Mouse (Mus musculus) embryonic facial prominence, embryonic 12.5 days (tissue): ENCODE measurements at regions not wholly inside any gene's neighbourhood (a gene's known extent, or its start where the extent isn't known, plus 50 kb on each side); places are given as distances from the start of the nearest gene placed in this dataset.

Experiments used
- ATAC-seq: fragments of 200-750 bp; cut with Nextera tagmentation; 2 replicates; pipeline ENCODE4 v1.8.0; 2017; ENCODE audit not compliant: insufficient number of reproducible peaks, insufficient read depth, low FRiP score, low TSS enrichment
- H3K27ac ChIP-seq: fragments of 300-500 bp; sonication (generic); 2 replicates; pipeline ENCODE4 v1.5.1; 2016; ENCODE audit warnings: mild to moderate bottlenecking
- H3K27me3 ChIP-seq: fragments of 300-500 bp; sonication (generic); 2 replicates; pipeline ENCODE4 v1.6.1; 2016; ENCODE audit warnings: mild to moderate bottlenecking, moderate library complexity
- H3K36me3 ChIP-seq: fragments of 300-500 bp; sonication (generic); 2 replicates; pipeline ENCODE4 v1.6.1; 2016; ENCODE audit warnings: mild to moderate bottlenecking
- H3K4me1 ChIP-seq: fragments of 300-500 bp; sonication (generic); 2 replicates; pipeline ENCODE4 v1.6.1; 2016
- H3K4me2 ChIP-seq: fragments of 300-500 bp; sonication (generic); replicated peaks from 2 replicates; pipeline ENCODE4 v1.6.1; 2016; ENCODE audit warnings: mild to moderate bottlenecking, moderate library complexity
- H3K4me3 ChIP-seq: fragments of 300-500 bp; sonication (generic); 2 replicates; pipeline ENCODE4 v1.5.1; 2016; ENCODE audit warnings: mild to moderate bottlenecking
- H3K9ac ChIP-seq: fragments of 300-500 bp; sonication (generic); 2 replicates; pipeline ENCODE4 v1.6.1; 2016; ENCODE audit warnings: mild to moderate bottlenecking, moderate library complexity
- H3K9me3 ChIP-seq: fragments of 300-500 bp; sonication (generic); 2 replicates; pipeline ENCODE4 v1.6.1; 2016; ENCODE audit warnings: mild to moderate bottlenecking, moderate library complexity
- WGBS: fragments of 180-500 bp; shearing (Covaris S2); methylation state at CpG from one replicate; pipeline ENCODE4 v1.1.7; 2016; 5-methylcytosine and 5-hydroxymethylcytosine counted together

DNA sequence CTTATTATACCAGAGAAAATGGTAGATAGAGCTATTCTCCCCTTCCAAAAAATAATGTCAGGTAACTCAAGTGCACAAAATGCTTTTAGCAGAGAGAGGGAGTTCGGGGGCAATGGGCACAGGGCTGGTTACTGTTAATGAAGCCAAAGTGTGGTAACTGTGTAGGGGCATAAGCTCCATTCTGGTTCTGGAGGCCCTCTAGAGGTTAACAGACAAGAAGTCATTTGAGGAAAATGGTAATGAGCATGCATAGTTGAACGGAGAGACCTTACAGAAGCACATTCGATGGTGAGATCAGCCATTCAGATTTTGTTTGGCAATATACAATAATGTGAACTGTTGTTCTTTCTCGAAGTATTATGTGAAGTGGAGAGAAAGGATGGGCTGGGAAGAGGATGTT, 1479.4 kb downstream of the Slc22a22 start:
- Histone ChIP-seq H3K4me2 (no peak overlapping the region), H3K9ac (no peak overlapping the region), H3K9me3 (no peaks in the 10 kb centered on the region), H3K4me3 (no peak overlapping the region), H3K27ac (no peak overlapping the region), H3K4me1 (no peaks in the 10 kb centered on the region), H3K36me3 (no peaks in the 10 kb centered on the region), H3K27me3 (no peaks in the 10 kb centered on the region)
- WGBS: 82% methylated on average over 4 of the region's 4 CpGs
- ATAC-seq: no peak

GRCm38 (mm10) chr15:55994680-55995079, 1482.7 kb downstream of the Slc22a22 start:
- Histone ChIP-seq H3K27me3 (no peaks in the 10 kb centered on the region), H3K9me3 (no peaks in the 10 kb centered on the region), H3K4me2 (no peak overlapping the region), H3K36me3 (no peaks in the 10 kb centered on the region), H3K9ac (no peak overlapping the region), H3K4me1 (no peaks in the 10 kb centered on the region), H3K27ac (no peak overlapping the region), H3K4me3 (no peak overlapping the region)
- 91% methylated on average over 3 of the region's 3 CpGs for WGBS
- ATAC-seq: no peak

- no peaks in the 10 kb centered on the region for H3K4me1 ChIP-seq
- no peak overlapping the region for H3K4me3 ChIP-seq
- H3K9ac ChIP-seq: no peak overlapping the region
- H3K27me3 ChIP-seq: no peaks in the 10 kb centered on the region
- ATAC-seq: no peak
- 76% methylated on average over 14 of the region's 14 CpGs for WGBS
- H3K27ac ChIP-seq: no peak overlapping the region
- H3K9me3 ChIP-seq: no peaks in the 10 kb centered on the region
- no peaks in the 10 kb centered on the region for H3K36me3 ChIP-seq
- no peak overlapping the region for H3K4me2 ChIP-seq
Observed at GRCm38 (mm10) chr15:55975843-55976242, 1501.6 kb downstream of the Slc22a22 start.

DNA sequence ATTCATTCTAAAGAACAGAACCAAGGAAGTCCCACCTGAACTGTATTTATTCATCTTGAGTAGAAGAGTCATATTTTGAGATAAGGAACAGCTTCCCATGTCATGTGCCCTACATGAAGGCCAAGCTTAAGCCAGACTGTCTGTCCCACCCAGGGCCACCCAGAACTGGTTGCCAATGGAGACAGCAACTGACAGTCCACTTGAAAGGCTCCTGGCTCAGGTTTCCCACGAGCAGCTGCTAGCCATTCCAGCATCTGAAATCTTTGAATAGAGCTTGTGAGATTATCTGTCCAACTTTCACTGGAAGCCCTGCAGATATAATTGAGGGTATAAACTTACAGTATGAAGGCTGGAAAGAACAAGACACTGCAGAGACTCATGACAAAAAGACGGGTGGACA, 1510.6 kb downstream of the Slc22a22 start:
- Histone ChIP-seq H3K27me3 (no peaks in the 10 kb centered on the region), H3K4me1 (no peaks in the 10 kb centered on the region), H3K9ac (no peak overlapping the region), H3K9me3 (no peaks in the 10 kb centered on the region), H3K36me3 (no peaks in the 10 kb centered on the region), H3K4me2 (no peak overlapping the region), H3K4me3 (no peak overlapping the region), H3K27ac (no peak overlapping the region)
- 22% methylated on average over 2 of the region's 2 CpGs for WGBS
- ATAC-seq: peak; percentile 79; the same call in 1 of the 2 replicates

- Histone ChIP-seq H3K27me3 (no peaks in the 10 kb centered on the region), H3K36me3 (no peaks in the 10 kb centered on the region), H3K27ac (no peak overlapping the region), H3K9me3 (no peaks in the 10 kb centered on the region), H3K4me1 (no peaks in the 10 kb centered on the region), H3K9ac (no peak overlapping the region), H3K4me2 (no peak overlapping the region), H3K4me3 (no peak overlapping the region)
- no peak for ATAC-seq
- WGBS: 71% methylated on average over 7 of the region's 7 CpGs
Observed at GRCm38 (mm10) chr15:55965296-55965695, 1512.1 kb downstream of the Slc22a22 start.

DNA sequence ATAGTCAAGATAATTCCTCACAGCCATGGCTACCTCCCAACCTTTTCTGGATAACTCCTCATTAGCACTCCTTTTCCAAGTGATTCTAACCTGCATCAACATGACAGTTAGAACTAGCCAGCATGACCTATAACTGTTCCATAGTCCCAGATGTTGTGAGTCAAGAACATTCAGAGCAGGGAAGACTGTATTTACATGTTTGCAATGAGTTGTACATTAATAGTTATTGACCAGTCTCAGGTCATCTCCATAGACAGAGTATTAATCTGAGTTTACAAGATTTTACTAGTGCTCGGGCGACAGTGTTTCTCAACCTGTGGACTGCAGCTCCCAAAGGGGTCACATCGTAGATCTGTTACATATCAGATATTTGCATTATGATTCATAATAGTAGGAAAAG, 1515.3 kb downstream of the Slc22a22 start:
- Histone ChIP-seq H3K4me1 (no peaks in the 10 kb centered on the region), H3K27me3 (no peaks in the 10 kb centered on the region), H3K36me3 (no peaks in the 10 kb centered on the region), H3K4me3 (no peak overlapping the region), H3K4me2 (no peak overlapping the region), H3K9ac (no peak overlapping the region), H3K9me3 (no peaks in the 10 kb centered on the region), H3K27ac (no peak overlapping the region)
- ATAC-seq: no peak
- 90% methylated on average over 3 of the region's 3 CpGs for WGBS
